Mouse (Mus musculus): Measurements from ENCODE around the gene Gm10518. TPM values are rescaled to one million over a fixed set of nuclear protein-coding genes. Genes with fewer than 3 reads are reported as not detected.

The Gm10518 gene
- polyA plus RNA-seq (2015; fragmentation: Nextera tagmentation; extraction: Ambion mirVana) = 0.18 TPM in 1 of 2 replicates, not detected in the other

- Histone ChIP-seq H3K27me3 (replicated peaks) (no peaks in the 10 kb centered on the region), H3K4me2 (peak within 1 kb of the TSS; percentile 64), H3K27ac (peak within 1 kb of the TSS; percentile 99), H3K36me3 (peaks cover 5% of the 10 kb centered on the region; the same call in 1 of the 2 replicates), H3K4me3 (replicated peaks) (peak within 1 kb of the TSS; percentile 67), H3K9ac (peak within 1 kb of the TSS; percentile 84), H3K4me1 (peaks cover 5% of the 10 kb centered on the region; the same call in 1 of the 2 replicates), H3K9me3 (no peaks in the 10 kb centered on the region)
- WGBS = under 1% methylated on average over 87 of the region's 94 CpGs
- peak; percentile 52 for ATAC-seq (ENCODE audit: insufficient read depth, low FRiP score, low read depth)
These were observed at the start of gene Gm10518 for GRCm38 (mm10) chr1:179802610-179803512. Gene Gm10518 (plus strand): TSS chr1:179803376.

GRCm38 (mm10) chr1:179756477-179756876 lies 46.7 kb upstream of the Gm10518 start:
- no peak overlapping the region for H3K27ac ChIP-seq
- no peak overlapping the region for H3K4me3 ChIP-seq (replicated peaks)
- no peak overlapping the region for H3K9ac ChIP-seq
- no peaks in the 10 kb centered on the region for H3K9me3 ChIP-seq
- no peak for ATAC-seq (ENCODE audit: insufficient read depth, low FRiP score, low read depth)
- H3K4me1 ChIP-seq = no peaks in the 10 kb centered on the region
- H3K4me2 ChIP-seq = no peak overlapping the region
- H3K36me3 ChIP-seq = peaks cover 43% of the 10 kb centered on the region
- H3K27me3 ChIP-seq (replicated peaks) = no peaks in the 10 kb centered on the region

GRCm38 (mm10) chr1:179760086-179760485 lies 43.1 kb upstream of the Gm10518 start:
- Histone ChIP-seq H3K4me1 (no peaks in the 10 kb centered on the region), H3K9ac (no peak overlapping the region), H3K27me3 (replicated peaks) (no peaks in the 10 kb centered on the region), H3K36me3 (peaks cover 37% of the 10 kb centered on the region), H3K4me2 (no peak overlapping the region), H3K27ac (no peak overlapping the region), H3K9me3 (no peaks in the 10 kb centered on the region), H3K4me3 (replicated peaks) (no peak overlapping the region)
- ATAC-seq (ENCODE audit: insufficient read depth, low FRiP score, low read depth) = no peak
- WGBS = 92% methylated on average over 5 of the region's 5 CpGs

GRCm38 (mm10) chr1:179760553-179760952 lies 42.6 kb upstream of the Gm10518 start:
- Histone ChIP-seq H3K4me1 (no peaks in the 10 kb centered on the region), H3K9ac (no peak overlapping the region), H3K27me3 (replicated peaks) (no peaks in the 10 kb centered on the region), H3K9me3 (no peaks in the 10 kb centered on the region), H3K36me3 (peaks cover 38% of the 10 kb centered on the region), H3K4me3 (replicated peaks) (no peak overlapping the region), H3K4me2 (no peak overlapping the region), H3K27ac (no peak overlapping the region)
- 93% methylated on average over 4 of the region's 4 CpGs for WGBS
- no peak for ATAC-seq (ENCODE audit: insufficient read depth, low FRiP score, low read depth)

GRCm38 (mm10) chr1:179776831-179777230 lies 26.3 kb upstream of the Gm10518 start:
- H3K9me3 ChIP-seq = no peaks in the 10 kb centered on the region
- no peak overlapping the region for H3K4me2 ChIP-seq
- 85% methylated on average over 8 of the region's 8 CpGs for WGBS
- no peak overlapping the region for H3K4me3 ChIP-seq (replicated peaks)
- H3K36me3 ChIP-seq = peaks cover 41% of the 10 kb centered on the region
- H3K9ac ChIP-seq = no peak overlapping the region
- no peak overlapping the region for H3K27ac ChIP-seq
- no peak for ATAC-seq (ENCODE audit: insufficient read depth, low FRiP score, low read depth)
- H3K27me3 ChIP-seq (replicated peaks) = no peaks in the 10 kb centered on the region
- H3K4me1 ChIP-seq = no peaks in the 10 kb centered on the region

GRCm38 (mm10) chr1:179784098-179784497 lies 19.1 kb upstream of the Gm10518 start:
- Histone ChIP-seq H3K27ac (no peak overlapping the region), H3K4me2 (no peak overlapping the region), H3K27me3 (replicated peaks) (no peaks in the 10 kb centered on the region), H3K9me3 (no peaks in the 10 kb centered on the region), H3K4me1 (no peaks in the 10 kb centered on the region), H3K4me3 (replicated peaks) (no peak overlapping the region), H3K9ac (no peak overlapping the region), H3K36me3 (peaks cover 35% of the 10 kb centered on the region)
- no peak for ATAC-seq (ENCODE audit: insufficient read depth, low FRiP score, low read depth)
- 88% methylated on average over 4 of the region's 4 CpGs for WGBS

GRCm38 (mm10) chr1:179785502-179785901 lies 17.7 kb upstream of the Gm10518 start:
- 85% methylated on average over 5 of the region's 5 CpGs for WGBS
- no peak overlapping the region for H3K27ac ChIP-seq
- ATAC-seq (ENCODE audit: insufficient read depth, low FRiP score, low read depth) = no peak
- H3K9ac ChIP-seq = no peak overlapping the region
- no peak overlapping the region for H3K4me2 ChIP-seq
- H3K27me3 ChIP-seq (replicated peaks) = no peaks in the 10 kb centered on the region
- H3K4me1 ChIP-seq = no peaks in the 10 kb centered on the region
- H3K36me3 ChIP-seq = peaks cover 33% of the 10 kb centered on the region
- H3K9me3 ChIP-seq = no peaks in the 10 kb centered on the region
- H3K4me3 ChIP-seq (replicated peaks) = no peak overlapping the region

GRCm38 (mm10) chr1:179787281-179787680 lies 15.9 kb upstream of the Gm10518 start:
- Histone ChIP-seq H3K4me1 (no peaks in the 10 kb centered on the region), H3K4me3 (replicated peaks) (no peak overlapping the region), H3K4me2 (no peak overlapping the region), H3K36me3 (peaks cover 30% of the 10 kb centered on the region), H3K27ac (no peak overlapping the region), H3K9me3 (no peaks in the 10 kb centered on the region), H3K27me3 (replicated peaks) (no peaks in the 10 kb centered on the region), H3K9ac (no peak overlapping the region)
- 68% methylated on average over 4 of the region's 4 CpGs for WGBS
- no peak for ATAC-seq (ENCODE audit: insufficient read depth, low FRiP score, low read depth)

GRCm38 (mm10) chr1:179798794-179799193 lies 4.4 kb upstream of the Gm10518 start:
- Histone ChIP-seq H3K27ac (no peak overlapping the region), H3K36me3 (peaks cover 24% of the 10 kb centered on the region)
- ATAC-seq (ENCODE audit: insufficient read depth, low FRiP score, low read depth) = no peak

GRCm38 (mm10) chr1:179803513-179804139 lies 450 bp downstream of the Gm10518 start, which contains the start of gene Ahctf1:
Gene Ahctf1 (minus strand): TSS chr1:179803680.
- WGBS = 0% methylated on average over 56 of the region's 56 CpGs

More at GRCm38 (mm10) chr1:179798794-179799193, 4.4 kb upstream of the Gm10518 start:
- Histone ChIP-seq H3K9ac (no peak overlapping the region), H3K27me3 (replicated peaks) (no peaks in the 10 kb centered on the region), H3K4me1 (peaks cover 5% of the 10 kb centered on the region; the same call in 1 of the 2 replicates), H3K4me2 (no peak overlapping the region), H3K4me3 (replicated peaks) (no peak overlapping the region), H3K9me3 (no peaks in the 10 kb centered on the region)

GRCm38 (mm10) chr1:179804140-179804881 lies 1.1 kb downstream of the Gm10518 start:
- WGBS = 30% methylated on average over 11 of the region's 11 CpGs
- Histone ChIP-seq H3K27ac (peak overlapping the region; percentile 99), H3K9ac (0 out of 2 replicates have a peak overlapping the region, but pooled peaks have one; percentile 16), H3K4me1 (peaks cover 5% of the 10 kb centered on the region; the same call in 1 of the 2 replicates), H3K27me3 (replicated peaks) (no peaks in the 10 kb centered on the region), H3K9me3 (no peaks in the 10 kb centered on the region), H3K4me2 (peak overlapping the region; percentile 64), H3K36me3 (no peaks in the 10 kb centered on the region), H3K4me3 (replicated peaks) (peak overlapping the region; percentile 67)
- ATAC-seq (ENCODE audit: insufficient read depth, low FRiP score, low read depth) = no peak

More at GRCm38 (mm10) chr1:179803513-179804139, 450 bp downstream of the Gm10518 start, which contains the start of gene Ahctf1:
- ATAC-seq (ENCODE audit: insufficient read depth, low FRiP score, low read depth) = peak; percentile 98
- Histone ChIP-seq H3K27me3 (replicated peaks) (no peaks in the 10 kb centered on the region), H3K9me3 (no peaks in the 10 kb centered on the region), H3K4me3 (replicated peaks) (peak within 1 kb of the TSS; percentile 67), H3K4me1 (peaks cover 5% of the 10 kb centered on the region; the same call in 1 of the 2 replicates), H3K27ac (peak within 1 kb of the TSS; percentile 99), H3K9ac (peak within 1 kb of the TSS; percentile 84), H3K36me3 (peaks cover 3% of the 10 kb centered on the region; the same call in 1 of the 2 replicates), H3K4me2 (peak within 1 kb of the TSS; percentile 64)
